19 mouse cellular contexts compared by ENCODE assay signal in the genomic region with DNA sequence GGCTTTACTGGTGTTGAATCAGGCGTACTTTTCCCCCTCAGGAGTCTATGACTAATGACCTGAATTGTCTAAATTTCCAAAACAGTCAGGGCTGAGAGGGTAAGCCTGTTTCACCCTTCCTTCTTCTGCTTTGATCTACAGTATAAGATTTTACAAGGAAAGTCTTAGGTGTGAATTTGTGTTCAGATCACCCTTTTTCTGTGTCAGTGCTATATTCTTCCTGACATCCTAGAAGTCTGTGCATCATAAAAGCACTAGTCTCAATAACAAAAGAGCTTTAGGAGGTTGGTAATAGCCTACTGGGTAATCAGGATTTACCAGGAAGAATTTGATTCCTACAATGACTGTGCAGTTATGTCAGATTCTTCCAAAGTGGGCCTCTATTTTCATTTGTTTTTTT.
DNase-seq lines count a peak whose midpoint lies in the region; TF ChIP-seq lines count a peak whose summit lies in the region.
"Had no signal": no experiment of that assay in that cellular context is flagged by ENCODE, and none has a peak within 500 bp of the region (broad histone marks: within the 10 kb centered on the region; RNA-seq: fewer than 3 reads in every experiment).

No protein-coding gene starts in this region.

- no peak for TF ChIP-seq POLR2A in brain, embryonic 14.5 days (IDR thresholded peaks at IDR 0.05; ENCODE audit: borderline replicate concordance, extremely low read depth, insufficient read depth, insufficient read length, poor library complexity, severe bottlenecking)

- H3K9ac ChIP-seq in ES-E14 (ENCODE audit: insufficient read depth, low read depth, low read length, poor library complexity, severe bottlenecking), result no peak overlapping the region
- H3K9ac ChIP-seq: embryonic facial prominence, embryonic 12.5 days; forebrain, embryonic 13.5 days; forebrain, embryonic 15.5 days; forebrain, postnatal 0 days had no signal

- no peak for TF ChIP-seq CTCF in brain, embryonic 14.5 days (IDR thresholded peaks at IDR 0.05; ENCODE audit: borderline replicate concordance, extremely low read depth, insufficient read depth, insufficient read length)

- H3K4me3 ChIP-seq in ES-E14 (ENCODE audit: insufficient read depth in 1 of 2, low read depth in 1 of 2, low read length in 2 of 2, poor library complexity in 1 of 2, severe bottlenecking in 1 of 2), result no peak overlapping the region
- H3K4me3 ChIP-seq: embryonic facial prominence, embryonic 10.5 days; embryonic facial prominence, embryonic 12.5 days; forebrain, embryonic 13.5 days; forebrain, embryonic 15.5 days had no signal

- no peaks in the 10 kb centered on the region for H3K9me3 ChIP-seq in ES-E14 (ENCODE audit: control insufficient read depth, insufficient read depth, low read depth, low read length)
- H3K9me3 ChIP-seq: embryonic facial prominence, embryonic 10.5 days; embryonic facial prominence, embryonic 12.5 days; forebrain, embryonic 13.5 days; forebrain, embryonic 15.5 days had no signal

- intact Hi-C loops in heart, postnatal 14 days (cut with DNase I), result no loop called here

- no peaks in the 10 kb centered on the region for H3K4me1 ChIP-seq in ES-E14 (ENCODE audit: control insufficient read depth in 2 of 2, insufficient read depth in 2 of 2, low read length in 2 of 2, poor library complexity in 1 of 2)
- H3K4me1 ChIP-seq: embryonic facial prominence, embryonic 10.5 days; embryonic facial prominence, embryonic 12.5 days; forebrain, embryonic 13.5 days; forebrain, embryonic 15.5 days had no signal

- peak; percentile 8 for DNase-seq in ES-E14 (ENCODE audit: low read depth, low spot score)
- peak; percentile 5 for DNase-seq in WW6 (ENCODE audit: low read depth, low spot score)
- peak; percentile 0 for DNase-seq in brain, embryonic 14.5 days (ENCODE audit: low read depth)
- no peak for DNase-seq in urinary bladder, postnatal 25 days (ENCODE audit: low spot score)
- no peak for DNase-seq in heart, postnatal 14 days
- no peak for DNase-seq in ovary, postnatal 36 days (ENCODE audit: low spot score)
- DNase-seq: adrenal gland, adult 2 months; adrenal gland, postnatal 10 days; adrenal gland, postnatal 25 days; cerebellum, adult 11-12 months; cerebellum, adult 2 months; cerebellum, adult 9-10 months; cerebellum, postnatal 10 days; cerebellum, postnatal 25 days; forebrain, postnatal 0 days had no signal

- H3K36me3 ChIP-seq in ES-E14 (ENCODE audit: control insufficient read depth, insufficient read depth, low read length, poor library complexity, severe bottlenecking), result no peaks in the 10 kb centered on the region
- H3K36me3 ChIP-seq: embryonic facial prominence, embryonic 10.5 days; embryonic facial prominence, embryonic 12.5 days; forebrain, embryonic 15.5 days had no signal

- in situ Hi-C loops in ES-E14 (cut with MboI; ENCODE audit: low sequenced_read_pairs in 2 of 2, unreplicated experiment in 2 of 2), result no loop called here

- H3K27ac ChIP-seq in ES-E14 (ENCODE audit: insufficient read depth, low read depth, low read length, poor library complexity, severe bottlenecking), result no peak overlapping the region
- H3K27ac ChIP-seq: embryonic facial prominence, embryonic 10.5 days; embryonic facial prominence, embryonic 12.5 days; forebrain, embryonic 13.5 days; forebrain, embryonic 15.5 days had no signal

TF ChIP-seq in ES-E14, 5 proteins besides CTCF, POLR2A, EP300 and RAD21:
- TF ChIP-seq MAFK (IDR thresholded peaks at IDR 0.05; ENCODE audit: insufficient read depth, low read depth, low read length), result peak; percentile 63
- no peak for TF ChIP-seq ZNF384 (IDR thresholded peaks at IDR 0.05; ENCODE audit: low read depth, low read length)

Comparison
In these comparisons a context has a peak if more than half of its experiments do, and no peak if none do; other contexts are left out.
1. DNase-seq: peak in ES-E14 (single experiment), WW6 (single experiment) and brain, embryonic 14.5 days (single experiment); none in urinary bladder, postnatal 25 days (single experiment), heart, postnatal 14 days (0 of 2) and ovary, postnatal 36 days (single experiment).